Mouse (Mus musculus) hindbrain, embryonic 12.5 days (tissue): ENCODE results near the gene Xpo6. TPM values are rescaled to one million over a fixed set of nuclear protein-coding genes. Genes with fewer than 3 reads are reported as not detected.

ENCODE experiments used
- ATAC-seq: fragments of 200-750 bp; cut with Nextera tagmentation; 2 replicates; pipeline ENCODE4 v1.8.0; 2017; ENCODE audit warnings: moderate TSS enrichment; ENCODE audit not compliant: low FRiP score
- H3K27ac ChIP-seq: fragments of 300-500 bp; sonication (generic); 2 replicates; pipeline ENCODE4 v1.5.1; 2016; ENCODE audit warnings: mild to moderate bottlenecking
- H3K27me3 ChIP-seq: fragments of 300-500 bp; sonication (generic); 2 replicates; pipeline ENCODE4 v1.6.1; 2016; ENCODE audit warnings: mild to moderate bottlenecking
- H3K36me3 ChIP-seq: fragments of 300-500 bp; sonication (generic); 2 replicates; pipeline ENCODE4 v1.6.1; 2016; ENCODE audit warnings: mild to moderate bottlenecking
- H3K4me1 ChIP-seq: fragments of 300-500 bp; sonication (generic); 2 replicates; pipeline ENCODE4 v1.6.1; 2016
- H3K4me2 ChIP-seq: fragments of 300-500 bp; sonication (generic); replicated peaks from 2 replicates; pipeline ENCODE4 v1.6.1; 2016; ENCODE audit warnings: mild to moderate bottlenecking
- H3K4me3 ChIP-seq: fragments of 300-500 bp; sonication (generic); 2 replicates; pipeline ENCODE4 v1.5.1; 2016; ENCODE audit warnings: mild to moderate bottlenecking
- H3K9ac ChIP-seq: fragments of 300-500 bp; sonication (generic); 2 replicates; pipeline ENCODE4 v1.6.1; 2016; ENCODE audit warnings: mild to moderate bottlenecking, moderate library complexity
- H3K9me3 ChIP-seq: fragments of 300-500 bp; sonication (generic); replicated peaks from 2 replicates; pipeline ENCODE4 v1.6.1; 2016; ENCODE audit warnings: mild to moderate bottlenecking
- WGBS: fragments of 180-500 bp; shearing (Covaris S2); methylation state at CpG from one replicate; pipeline ENCODE4 v1.1.7; 2016; 5-methylcytosine and 5-hydroxymethylcytosine counted together
- polyA plus RNA-seq: library from polyadenylated mRNA; unstranded; fragments of >200 nt; fragmentation: Nextera tagmentation; extraction: Ambion mirVana; gene quantifications from 2 replicates; pipeline ENCODE4 v1.2.1, GENCODE M21; 2016

Xpo6 gene
- polyA plus RNA-seq, result 67.9 and 79.0 TPM in 2 replicates

GRCm38 (mm10) chr7:126200178-126200996 is at the start of gene Xpo6:
TSS of gene Xpo6 (minus strand) at chr7:126200501.
- Histone ChIP-seq H3K27me3 (no peaks in the 10 kb centered on the region), H3K9ac (peak within 1 kb of the TSS; percentile 95), H3K4me1 (peaks cover 16% of the 10 kb centered on the region), H3K36me3 (no peaks in the 10 kb centered on the region), H3K27ac (peak within 1 kb of the TSS; percentile 90), H3K4me2 (peak within 1 kb of the TSS; percentile 80), H3K9me3 (no peaks in the 10 kb centered on the region), H3K4me3 (peak within 1 kb of the TSS; percentile 82)
- ATAC-seq, result peak; percentile 97
- WGBS, result under 1% methylated on average over 57 of the region's 57 CpGs

- peaks cover 13% of the 10 kb centered on the region for H3K27me3 ChIP-seq
- 85% methylated on average over 3 of the region's 3 CpGs for WGBS
- no peak for ATAC-seq
- H3K9ac ChIP-seq, result no peak overlapping the region
- H3K4me2 ChIP-seq, result no peak overlapping the region
- no peaks in the 10 kb centered on the region for H3K9me3 ChIP-seq
- H3K27ac ChIP-seq, result no peak overlapping the region
- H3K4me3 ChIP-seq, result no peak overlapping the region
- peaks cover 11% of the 10 kb centered on the region for H3K4me1 ChIP-seq
- no peaks in the 10 kb centered on the region for H3K36me3 ChIP-seq
Observed at GRCm38 (mm10) chr7:126249986-126250385, 49.7 kb upstream of the Xpo6 start.

GRCm38 (mm10) chr7:126249146-126249545 is 48.8 kb upstream of the Xpo6 start:
- Histone ChIP-seq H3K27me3 (peaks cover 13% of the 10 kb centered on the region), H3K4me1 (peaks cover 11% of the 10 kb centered on the region), H3K27ac (no peak overlapping the region), H3K36me3 (no peaks in the 10 kb centered on the region), H3K4me3 (no peak overlapping the region), H3K9ac (no peak overlapping the region), H3K9me3 (no peaks in the 10 kb centered on the region), H3K4me2 (no peak overlapping the region)
- no peak for ATAC-seq
- 75% methylated on average over 5 of the region's 5 CpGs for WGBS

- Histone ChIP-seq H3K9ac (0 out of 2 replicates have a peak overlapping the region, but pooled peaks have one; percentile 13), H3K36me3 (no peaks in the 10 kb centered on the region), H3K4me2 (0 out of 2 replicates have a peak overlapping the region, but pooled peaks have one; percentile 24), H3K4me3 (no peak overlapping the region), H3K4me1 (peaks cover 11% of the 10 kb centered on the region), H3K27ac (no peak overlapping the region), H3K9me3 (no peaks in the 10 kb centered on the region), H3K27me3 (peaks cover 13% of the 10 kb centered on the region)
- 52% methylated on average over 17 of the region's 17 CpGs for WGBS
- ATAC-seq, result no peak
Observed at GRCm38 (mm10) chr7:126248641-126249141, 48.4 kb upstream of the Xpo6 start.

GRCm38 (mm10) chr7:126248088-126248487 is 47.8 kb upstream of the Xpo6 start:
- peak overlapping the region; percentile 24 for H3K4me2 ChIP-seq
- no peak overlapping the region for H3K27ac ChIP-seq
- peaks cover 13% of the 10 kb centered on the region for H3K27me3 ChIP-seq
- WGBS, result 4% methylated on average over 6 of the region's 6 CpGs
- H3K4me1 ChIP-seq, result peaks cover 11% of the 10 kb centered on the region
- H3K4me3 ChIP-seq, result no peak overlapping the region
- H3K9ac ChIP-seq, result no peak overlapping the region
- H3K36me3 ChIP-seq, result no peaks in the 10 kb centered on the region
- H3K9me3 ChIP-seq, result no peaks in the 10 kb centered on the region
- ATAC-seq, result no peak

GRCm38 (mm10) chr7:126244168-126244750 is 44.0 kb upstream of the Xpo6 start:
- Histone ChIP-seq H3K4me2 (no peak overlapping the region), H3K36me3 (no peaks in the 10 kb centered on the region), H3K4me3 (no peak overlapping the region), H3K9ac (no peak overlapping the region), H3K27ac (no peak overlapping the region), H3K9me3 (no peaks in the 10 kb centered on the region), H3K4me1 (peaks cover 11% of the 10 kb centered on the region), H3K27me3 (peaks cover 10% of the 10 kb centered on the region)
- ATAC-seq, result no peak
- 78% methylated on average over 6 of the region's 6 CpGs for WGBS

- Histone ChIP-seq H3K9me3 (no peaks in the 10 kb centered on the region), H3K27ac (no peak overlapping the region), H3K36me3 (no peaks in the 10 kb centered on the region), H3K9ac (no peak overlapping the region), H3K27me3 (no peaks in the 10 kb centered on the region; the same call in 1 of the 2 replicates), H3K4me2 (no peak overlapping the region), H3K4me3 (no peak overlapping the region), H3K4me1 (no peaks in the 10 kb centered on the region)
- WGBS, result 80% methylated on average over 14 of the region's 14 CpGs
- ATAC-seq, result no peak
Observed at GRCm38 (mm10) chr7:126240814-126241360, 40.6 kb upstream of the Xpo6 start.

GRCm38 (mm10) chr7:126236794-126237192 is 36.5 kb upstream of the Xpo6 start:
- H3K4me3 ChIP-seq, result no peak overlapping the region
- no peak for ATAC-seq
- no peaks in the 10 kb centered on the region; the same call in 1 of the 2 replicates for H3K27me3 ChIP-seq
- H3K27ac ChIP-seq, result no peak overlapping the region
- H3K9ac ChIP-seq, result no peak overlapping the region
- no peaks in the 10 kb centered on the region for H3K36me3 ChIP-seq
- H3K4me2 ChIP-seq, result no peak overlapping the region
- 81% methylated on average over 5 of the region's 5 CpGs for WGBS
- H3K4me1 ChIP-seq, result no peaks in the 10 kb centered on the region
- no peaks in the 10 kb centered on the region for H3K9me3 ChIP-seq

GRCm38 (mm10) chr7:126236083-126236793 is 35.9 kb upstream of the Xpo6 start:
- no peak overlapping the region for H3K4me2 ChIP-seq
- H3K9me3 ChIP-seq, result no peaks in the 10 kb centered on the region
- no peak for ATAC-seq
- no peak overlapping the region for H3K4me3 ChIP-seq
- 60% methylated on average over 11 of the region's 11 CpGs for WGBS
- H3K9ac ChIP-seq, result no peak overlapping the region
- no peaks in the 10 kb centered on the region for H3K4me1 ChIP-seq
- no peaks in the 10 kb centered on the region; the same call in 1 of the 2 replicates for H3K27me3 ChIP-seq
- H3K36me3 ChIP-seq, result no peaks in the 10 kb centered on the region
- no peak overlapping the region for H3K27ac ChIP-seq

- no peak for ATAC-seq
- Histone ChIP-seq H3K9ac (no peak overlapping the region), H3K9me3 (no peaks in the 10 kb centered on the region), H3K4me1 (no peaks in the 10 kb centered on the region), H3K27me3 (no peaks in the 10 kb centered on the region; the same call in 1 of the 2 replicates), H3K4me2 (no peak overlapping the region), H3K4me3 (no peak overlapping the region), H3K36me3 (no peaks in the 10 kb centered on the region), H3K27ac (no peak overlapping the region)
- WGBS, result 83% methylated on average over 3 of the region's 3 CpGs
Observed at GRCm38 (mm10) chr7:126234611-126235010, 34.3 kb upstream of the Xpo6 start.

- Histone ChIP-seq H3K4me3 (no peak overlapping the region), H3K4me2 (no peak overlapping the region), H3K9ac (no peak overlapping the region), H3K4me1 (no peaks in the 10 kb centered on the region), H3K36me3 (no peaks in the 10 kb centered on the region), H3K9me3 (no peaks in the 10 kb centered on the region), H3K27ac (no peak overlapping the region), H3K27me3 (no peaks in the 10 kb centered on the region)
- WGBS, result 84% methylated on average over 7 of the region's 8 CpGs
- no peak for ATAC-seq
Observed at GRCm38 (mm10) chr7:126232345-126233071, 32.2 kb upstream of the Xpo6 start.
